Mouse (Mus musculus) kidney, embryonic 15.5 days (tissue): ENCODE results near the gene Drd2. TPM values are rescaled to one million over a fixed set of nuclear protein-coding genes. Genes with fewer than 3 reads are reported as not detected.
A peak's percentile ranks its signal among the peaks of the same experiment; 100 is the strongest.

Experiments
- ATAC-seq: fragments of 200-750 bp; cut with Nextera tagmentation; replicated peaks from 2 replicates; pipeline ENCODE4 v1.8.0; 2017; ENCODE audit warnings: moderate TSS enrichment; ENCODE audit not compliant: low FRiP score
- H3K27ac ChIP-seq: fragments of 300-500 bp; sonication (generic); 2 replicates; pipeline ENCODE4 v1.5.1; 2015; ENCODE audit warnings: mild to moderate bottlenecking, inconsistent platforms
- H3K27me3 ChIP-seq: fragments of 300-500 bp; sonication (generic); 2 replicates; pipeline ENCODE4 v1.6.1; 2015; ENCODE audit warnings: inconsistent platforms
- H3K36me3 ChIP-seq: fragments of 300-500 bp; sonication (generic); 2 replicates; pipeline ENCODE4 v1.6.1; 2015; ENCODE audit warnings: inconsistent platforms
- H3K4me1 ChIP-seq: fragments of 300-500 bp; sonication (generic); 2 replicates; pipeline ENCODE4 v1.6.1; 2015; ENCODE audit warnings: inconsistent platforms
- H3K4me2 ChIP-seq: fragments of 300-500 bp; sonication (generic); 2 replicates; pipeline ENCODE4 v1.6.1; 2015; ENCODE audit warnings: moderate library complexity, mild to moderate bottlenecking, inconsistent platforms
- H3K4me3 ChIP-seq: fragments of 300-500 bp; sonication (generic); replicated peaks from 2 replicates; pipeline ENCODE4 v1.5.1; 2015; ENCODE audit warnings: mild to moderate bottlenecking, inconsistent platforms
- H3K9ac ChIP-seq: fragments of 300-500 bp; sonication (generic); 2 replicates; pipeline ENCODE4 v1.6.1; 2015; ENCODE audit warnings: mild to moderate bottlenecking, inconsistent platforms
- H3K9me3 ChIP-seq: fragments of 300-500 bp; sonication (generic); replicated peaks from 2 replicates; pipeline ENCODE4 v1.6.1; 2016; ENCODE audit warnings: inconsistent platforms
- WGBS: fragments of 180-500 bp; shearing (Covaris S2); methylation state at CpG from one replicate; pipeline ENCODE4 v1.1.7; 2015; ENCODE audit warnings: mixed read lengths; 5-methylcytosine and 5-hydroxymethylcytosine counted together
- polyA plus RNA-seq: library from polyadenylated mRNA; unstranded; fragments of >200 nt; fragmentation: Nextera tagmentation; extraction: Ambion mirVana; gene quantifications from 2 replicates; pipeline ENCODE4 v1.2.1, GENCODE M21; 2015

The Drd2 gene
- 0.16 TPM in 1 of 2 replicates, not detected in the other for polyA plus RNA-seq

GRCm38 (mm10) chr9:49340136-49341043 lies at the start of gene Drd2:
Drd2 (plus strand) TSS chr9:49340627.
- H3K9me3 ChIP-seq = no peaks in the 10 kb centered on the region
- ATAC-seq = peak; percentile 92
- peaks cover 11% of the 10 kb centered on the region for H3K4me1 ChIP-seq
- H3K9ac ChIP-seq = no peak within 1 kb of the TSS
- H3K4me2 ChIP-seq = peak within 1 kb of the TSS; percentile 79
- no peaks in the 10 kb centered on the region for H3K36me3 ChIP-seq
- 1% methylated on average over 78 of the region's 84 CpGs for WGBS
- H3K27ac ChIP-seq = no peak within 1 kb of the TSS
- H3K4me3 ChIP-seq = peak within 1 kb of the TSS; percentile 42
- peaks cover 53% of the 10 kb centered on the region for H3K27me3 ChIP-seq

GRCm38 (mm10) chr9:49295101-49295500 lies 45.3 kb upstream of the Drd2 start:
- Histone ChIP-seq H3K4me2 (no peak overlapping the region), H3K9ac (no peak overlapping the region), H3K27me3 (no peaks in the 10 kb centered on the region), H3K4me1 (no peaks in the 10 kb centered on the region), H3K9me3 (no peaks in the 10 kb centered on the region), H3K4me3 (no peak overlapping the region), H3K27ac (no peak overlapping the region), H3K36me3 (no peaks in the 10 kb centered on the region)
- 75% methylated on average over 1 of the region's 1 CpGs for WGBS
- ATAC-seq = no peak

- H3K27ac ChIP-seq = no peak overlapping the region
- no peaks in the 10 kb centered on the region for H3K36me3 ChIP-seq
- H3K4me3 ChIP-seq = no peak overlapping the region
- H3K27me3 ChIP-seq = no peaks in the 10 kb centered on the region
- WGBS = 31% methylated on average over 3 of the region's 3 CpGs
- H3K4me1 ChIP-seq = no peaks in the 10 kb centered on the region
- ATAC-seq = 0 out of 2 replicates have a peak, but pooled peaks have one; percentile 36
- H3K9me3 ChIP-seq = no peaks in the 10 kb centered on the region
- H3K4me2 ChIP-seq = no peak overlapping the region
- H3K9ac ChIP-seq = no peak overlapping the region
These were observed 32.9 kb upstream of the Drd2 start for GRCm38 (mm10) chr9:49307576-49307975.

- H3K4me3 ChIP-seq = no peak overlapping the region
- H3K9me3 ChIP-seq = no peaks in the 10 kb centered on the region
- no peak overlapping the region for H3K9ac ChIP-seq
- H3K27me3 ChIP-seq = no peaks in the 10 kb centered on the region
- no peak overlapping the region for H3K27ac ChIP-seq
- ATAC-seq = no peak
- no peak overlapping the region for H3K4me2 ChIP-seq
- WGBS = 57% methylated on average over 4 of the region's 4 CpGs
- no peaks in the 10 kb centered on the region for H3K4me1 ChIP-seq
- H3K36me3 ChIP-seq = no peaks in the 10 kb centered on the region
These were observed 29.6 kb upstream of the Drd2 start for GRCm38 (mm10) chr9:49310821-49311220.

- Histone ChIP-seq H3K9ac (no peak overlapping the region), H3K4me1 (no peaks in the 10 kb centered on the region), H3K36me3 (no peaks in the 10 kb centered on the region), H3K4me2 (no peak overlapping the region), H3K4me3 (no peak overlapping the region), H3K27ac (no peak overlapping the region), H3K27me3 (no peaks in the 10 kb centered on the region; the same call in 1 of the 2 replicates), H3K9me3 (no peaks in the 10 kb centered on the region)
- ATAC-seq = no peak
These were observed 21.8 kb upstream of the Drd2 start for GRCm38 (mm10) chr9:49318638-49319037.

- no peaks in the 10 kb centered on the region for H3K36me3 ChIP-seq
- H3K9me3 ChIP-seq = no peaks in the 10 kb centered on the region
- H3K27me3 ChIP-seq = peaks cover 53% of the 10 kb centered on the region
- no peak overlapping the region for H3K27ac ChIP-seq
- under 1% methylated on average over 10 of the region's 10 CpGs for WGBS
- H3K4me3 ChIP-seq = peak overlapping the region; percentile 42; the same call in 1 of the 2 replicates
- no peak overlapping the region for H3K9ac ChIP-seq
- H3K4me2 ChIP-seq = peak overlapping the region; percentile 79
- H3K4me1 ChIP-seq = peaks cover 11% of the 10 kb centered on the region
- ATAC-seq = no peak
These were observed 578 bp downstream of the Drd2 start for GRCm38 (mm10) chr9:49341044-49341365.

- H3K9ac ChIP-seq = no peak overlapping the region
- WGBS = 9% methylated on average over 5 of the region's 5 CpGs
- ATAC-seq = no peak
These were observed 25.3 kb downstream of the Drd2 start for GRCm38 (mm10) chr9:49365763-49366162.

GRCm38 (mm10) chr9:49373946-49374345 lies 33.5 kb downstream of the Drd2 start:
- no peak overlapping the region for H3K27ac ChIP-seq
- H3K36me3 ChIP-seq = no peaks in the 10 kb centered on the region
- WGBS = 87% methylated on average over 2 of the region's 2 CpGs
- ATAC-seq = no peak
- no peaks in the 10 kb centered on the region for H3K9me3 ChIP-seq
- H3K4me1 ChIP-seq = no peaks in the 10 kb centered on the region
- no peaks in the 10 kb centered on the region for H3K27me3 ChIP-seq
- no peak overlapping the region for H3K4me2 ChIP-seq
- H3K9ac ChIP-seq = no peak overlapping the region
- H3K4me3 ChIP-seq = no peak overlapping the region

More at GRCm38 (mm10) chr9:49365763-49366162, 25.3 kb downstream of the Drd2 start:
- H3K27ac ChIP-seq = no peak overlapping the region
- H3K36me3 ChIP-seq = no peaks in the 10 kb centered on the region
- no peaks in the 10 kb centered on the region for H3K27me3 ChIP-seq
- no peaks in the 10 kb centered on the region for H3K9me3 ChIP-seq
- H3K4me1 ChIP-seq = 0 out of 2 replicates have a peak, but pooled peaks cover 2% of the 10 kb centered on the region
- H3K4me2 ChIP-seq = peak overlapping the region; percentile 21; the same call in 1 of the 2 replicates
- no peak overlapping the region for H3K4me3 ChIP-seq

GRCm38 (mm10) chr9:49379962-49380361 lies 39.5 kb downstream of the Drd2 start:
- 83% methylated on average over 4 of the region's 4 CpGs for WGBS
- Histone ChIP-seq H3K27me3 (no peaks in the 10 kb centered on the region), H3K4me1 (0 out of 2 replicates have a peak, but pooled peaks cover 3% of the 10 kb centered on the region), H3K27ac (no peak overlapping the region), H3K9me3 (no peaks in the 10 kb centered on the region), H3K4me2 (no peak overlapping the region), H3K4me3 (no peak overlapping the region), H3K36me3 (no peaks in the 10 kb centered on the region), H3K9ac (no peak overlapping the region)
- ATAC-seq = no peak

- Histone ChIP-seq H3K4me2 (no peak overlapping the region), H3K27ac (no peak overlapping the region), H3K9ac (no peak overlapping the region), H3K4me1 (0 out of 2 replicates have a peak, but pooled peaks cover 7% of the 10 kb centered on the region), H3K9me3 (no peaks in the 10 kb centered on the region), H3K36me3 (no peaks in the 10 kb centered on the region), H3K4me3 (no peak overlapping the region), H3K27me3 (no peaks in the 10 kb centered on the region)
- 51% methylated on average over 3 of the region's 3 CpGs for WGBS
- ATAC-seq = no peak
These were observed 43.6 kb downstream of the Drd2 start for GRCm38 (mm10) chr9:49384041-49384440.

- Histone ChIP-seq H3K4me2 (no peak overlapping the region), H3K4me3 (no peak overlapping the region), H3K9me3 (no peaks in the 10 kb centered on the region), H3K27me3 (no peaks in the 10 kb centered on the region), H3K27ac (no peak overlapping the region), H3K4me1 (0 out of 2 replicates have a peak, but pooled peaks cover 7% of the 10 kb centered on the region), H3K9ac (no peak overlapping the region), H3K36me3 (no peaks in the 10 kb centered on the region)
- no peak for ATAC-seq
- 87% methylated on average over 6 of the region's 6 CpGs for whole genome bisulfite sequencing
These were observed 44.4 kb downstream of the Drd2 start for GRCm38 (mm10) chr9:49384855-49385254.

GRCm38 (mm10) chr9:49385301-49385700 lies 44.9 kb downstream of the Drd2 start:
- WGBS = 35% methylated on average over 7 of the region's 7 CpGs
- H3K9ac ChIP-seq = no peak overlapping the region
- ATAC-seq = no peak
- no peaks in the 10 kb centered on the region for H3K27me3 ChIP-seq
- H3K4me1 ChIP-seq = 0 out of 2 replicates have a peak, but pooled peaks cover 7% of the 10 kb centered on the region
- no peak overlapping the region for H3K4me2 ChIP-seq
- H3K9me3 ChIP-seq = no peaks in the 10 kb centered on the region
- no peak overlapping the region for H3K27ac ChIP-seq
- H3K4me3 ChIP-seq = no peak overlapping the region
- H3K36me3 ChIP-seq = no peaks in the 10 kb centered on the region
